Mouse (Mus musculus) embryonic facial prominence, embryonic 13.5 days (tissue): ENCODE measurements around the gene Hacd4. TPM values are rescaled to one million over a fixed set of nuclear protein-coding genes. Genes with fewer than 3 reads are reported as not detected.

Experiments used
- ATAC-seq: fragments of 200-750 bp; cut with Nextera tagmentation; 2 replicates; pipeline ENCODE4 v1.8.0; 2017; ENCODE audit warnings: low read depth; ENCODE audit not compliant: insufficient number of reproducible peaks, insufficient read depth, low FRiP score, low TSS enrichment
- H3K27ac ChIP-seq: fragments of 300-500 bp; sonication (generic); 2 replicates; pipeline ENCODE4 v1.5.1; 2015; ENCODE audit warnings: moderate library complexity, mild to moderate bottlenecking, inconsistent platforms
- H3K27me3 ChIP-seq: fragments of 300-500 bp; sonication (generic); 2 replicates; pipeline ENCODE4 v1.6.1; 2015; ENCODE audit warnings: mild to moderate bottlenecking, inconsistent platforms
- H3K36me3 ChIP-seq: fragments of 300-500 bp; sonication (generic); 2 replicates; pipeline ENCODE4 v1.6.1; 2015; ENCODE audit warnings: mild to moderate bottlenecking, inconsistent platforms
- H3K4me1 ChIP-seq: fragments of 300-500 bp; sonication (generic); 2 replicates; pipeline ENCODE4 v1.6.1; 2015; ENCODE audit warnings: inconsistent platforms
- H3K4me2 ChIP-seq: fragments of 300-500 bp; sonication (generic); 2 replicates; pipeline ENCODE4 v1.6.1; 2015; ENCODE audit warnings: moderate library complexity, mild to moderate bottlenecking, inconsistent platforms
- H3K4me3 ChIP-seq: fragments of 300-500 bp; sonication (generic); 2 replicates; pipeline ENCODE4 v1.5.1; 2015; ENCODE audit warnings: mild to moderate bottlenecking, inconsistent platforms
- H3K9ac ChIP-seq: fragments of 300-500 bp; sonication (generic); 2 replicates; pipeline ENCODE4 v1.6.1; 2015; ENCODE audit warnings: mild to moderate bottlenecking, inconsistent platforms
- H3K9me3 ChIP-seq: fragments of 300-500 bp; sonication (generic); 2 replicates; pipeline ENCODE4 v1.6.1; 2016; ENCODE audit warnings: inconsistent platforms
- WGBS: fragments of 180-500 bp; shearing (Covaris S2); methylation state at CpG from one replicate; pipeline ENCODE4 v1.1.7; 2015; ENCODE audit warnings: mixed read lengths; 5-methylcytosine and 5-hydroxymethylcytosine counted together
- polyA plus RNA-seq: library from polyadenylated mRNA; unstranded; fragments of >200 nt; fragmentation: Nextera tagmentation; extraction: Ambion mirVana; gene quantifications from 2 replicates; pipeline ENCODE4 v1.2.1, GENCODE M21; 2015

Hacd4 gene
- polyA plus RNA-seq, 1 experiment from 2014 or later, result 11.3 TPM

DNA sequence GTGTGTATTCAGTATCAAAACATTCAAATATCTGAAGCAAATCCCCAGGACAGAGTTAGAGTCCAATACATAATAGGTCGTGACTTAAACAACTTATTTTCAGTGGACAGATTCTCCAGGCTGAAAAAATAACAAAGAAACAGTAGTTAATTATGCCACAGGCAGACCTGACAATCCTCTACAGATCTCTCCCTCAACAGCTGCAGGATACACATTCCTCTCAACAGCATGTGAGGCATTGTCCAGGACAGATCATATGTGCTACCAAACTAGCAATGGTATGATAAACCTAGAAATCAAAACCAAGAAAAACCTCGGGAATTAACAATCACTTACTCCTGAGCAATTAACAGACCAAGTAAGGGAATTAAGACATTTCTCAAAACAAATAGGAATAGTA lies 22.6 kb upstream of the Hacd4 start:
- ATAC-seq, result no peak
- H3K9ac ChIP-seq, result no peak overlapping the region
- H3K27ac ChIP-seq, result no peak overlapping the region
- no peaks in the 10 kb centered on the region for H3K27me3 ChIP-seq
- 73% methylated on average over 2 of the region's 2 CpGs for WGBS
- no peaks in the 10 kb centered on the region for H3K36me3 ChIP-seq
- no peaks in the 10 kb centered on the region for H3K9me3 ChIP-seq
- peaks cover 9% of the 10 kb centered on the region for H3K4me1 ChIP-seq
- H3K4me2 ChIP-seq, result no peak overlapping the region
- H3K4me3 ChIP-seq, result no peak overlapping the region

GRCm38 (mm10) chr4:88458673-88459072 lies 19.9 kb upstream of the Hacd4 start:
- H3K4me1 ChIP-seq, result peaks cover 9% of the 10 kb centered on the region
- 73% methylated on average over 2 of the region's 2 CpGs for WGBS
- H3K4me3 ChIP-seq, result no peak overlapping the region
- H3K4me2 ChIP-seq, result no peak overlapping the region
- ATAC-seq, result no peak
- H3K27ac ChIP-seq, result no peak overlapping the region
- H3K9me3 ChIP-seq, result no peaks in the 10 kb centered on the region
- H3K27me3 ChIP-seq, result no peaks in the 10 kb centered on the region
- H3K36me3 ChIP-seq, result no peaks in the 10 kb centered on the region
- H3K9ac ChIP-seq, result no peak overlapping the region

DNA sequence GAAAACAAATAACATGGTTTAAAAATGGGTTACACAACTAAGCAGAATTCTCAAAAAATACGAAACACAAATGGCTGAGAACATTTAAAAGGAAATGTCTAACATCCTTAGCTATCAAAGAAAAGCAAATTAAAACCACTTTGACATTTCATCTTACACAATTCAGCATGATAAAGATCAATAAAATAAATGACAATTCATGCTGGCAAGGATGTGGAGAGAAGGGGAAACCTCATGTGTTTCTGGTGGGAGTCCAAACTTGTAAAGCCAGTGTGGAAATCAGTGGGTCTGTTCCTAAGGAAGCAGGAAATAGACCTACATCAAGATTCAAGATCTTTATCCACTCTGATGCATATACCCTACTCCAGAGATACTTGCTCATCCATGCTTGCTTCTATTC lies 19.4 kb upstream of the Hacd4 start:
- Histone ChIP-seq H3K9ac (no peak overlapping the region), H3K36me3 (no peaks in the 10 kb centered on the region), H3K9me3 (no peaks in the 10 kb centered on the region), H3K4me3 (no peak overlapping the region), H3K27me3 (no peaks in the 10 kb centered on the region), H3K4me2 (no peak overlapping the region), H3K27ac (no peak overlapping the region), H3K4me1 (peaks cover 3% of the 10 kb centered on the region)
- ATAC-seq, result no peak
- WGBS, result 72% methylated on average over 1 of the region's 1 CpGs

DNA sequence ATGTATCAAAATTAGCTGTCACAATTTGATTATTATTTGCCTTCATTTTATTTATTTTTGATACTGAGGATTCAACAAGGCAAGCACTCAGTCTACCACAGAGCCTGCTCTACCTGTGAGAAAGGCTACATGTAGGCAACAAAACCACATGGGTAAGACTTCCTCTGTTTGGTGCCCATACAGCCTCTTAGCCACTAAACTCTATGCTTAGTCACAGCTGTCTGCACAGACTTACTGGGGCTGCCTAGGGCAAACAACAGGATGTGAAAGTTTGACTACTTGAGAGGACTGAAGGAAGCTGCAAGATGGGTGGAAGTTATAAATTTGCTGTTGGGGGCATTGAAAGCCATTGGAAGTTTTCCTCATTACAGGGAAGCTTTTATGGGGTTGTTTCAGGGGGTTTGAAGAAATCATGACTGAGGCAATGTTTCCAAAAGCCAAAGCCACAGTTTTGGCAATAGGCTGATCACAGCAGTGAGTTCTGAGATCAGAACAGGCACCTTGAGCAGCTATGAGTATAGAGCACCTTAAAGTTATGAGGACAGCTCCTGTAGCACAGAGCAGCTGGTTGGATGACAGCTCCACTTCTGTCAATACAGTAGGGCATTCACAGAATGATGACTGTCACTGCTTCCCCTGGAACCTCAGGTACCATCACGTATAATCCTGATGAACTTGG lies 11.5 kb upstream of the Hacd4 start:
- no peak for ATAC-seq
- H3K9me3 ChIP-seq, result no peaks in the 10 kb centered on the region
- H3K4me3 ChIP-seq, result no peak overlapping the region
- no peak overlapping the region for H3K9ac ChIP-seq
- no peaks in the 10 kb centered on the region for H3K4me1 ChIP-seq
- no peak overlapping the region for H3K4me2 ChIP-seq
- WGBS, result 87% methylated on average over 1 of the region's 1 CpGs
- H3K27ac ChIP-seq, result no peak overlapping the region
- no peaks in the 10 kb centered on the region for H3K27me3 ChIP-seq
- no peaks in the 10 kb centered on the region for H3K36me3 ChIP-seq

GRCm38 (mm10) chr4:88448976-88449375 lies 10.2 kb upstream of the Hacd4 start:
- no peak for ATAC-seq
- 71% methylated on average over 2 of the region's 2 CpGs for WGBS
- no peak overlapping the region for H3K4me3 ChIP-seq
- no peaks in the 10 kb centered on the region for H3K4me1 ChIP-seq
- no peaks in the 10 kb centered on the region for H3K36me3 ChIP-seq
- H3K27ac ChIP-seq, result no peak overlapping the region
- no peaks in the 10 kb centered on the region for H3K9me3 ChIP-seq
- no peak overlapping the region for H3K4me2 ChIP-seq
- H3K27me3 ChIP-seq, result no peaks in the 10 kb centered on the region
- no peak overlapping the region for H3K9ac ChIP-seq

DNA sequence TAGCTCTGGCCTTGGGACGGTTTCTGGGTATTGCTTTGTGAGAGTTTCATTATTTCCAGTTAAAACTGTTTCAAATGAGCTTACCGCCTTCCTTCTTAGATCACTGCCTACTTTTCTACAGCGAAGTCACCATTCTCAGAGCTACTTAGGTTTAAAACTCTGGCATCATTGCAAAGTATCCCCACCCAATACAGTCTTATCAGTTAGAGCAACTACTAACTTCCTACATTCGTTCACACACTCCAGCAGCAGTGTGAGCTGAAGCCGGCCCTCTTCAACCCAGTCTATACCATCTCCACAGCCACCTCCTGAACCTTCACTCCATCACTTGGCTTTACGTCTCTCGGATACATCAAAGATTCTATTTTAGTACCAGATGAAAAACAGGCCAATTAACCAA lies 2.1 kb upstream of the Hacd4 start:
- no peak for ATAC-seq
- Histone ChIP-seq H3K9me3 (no peaks in the 10 kb centered on the region), H3K4me3 (no peak overlapping the region), H3K9ac (no peak overlapping the region), H3K27ac (no peak overlapping the region), H3K4me2 (no peak overlapping the region), H3K27me3 (no peaks in the 10 kb centered on the region), H3K36me3 (no peaks in the 10 kb centered on the region), H3K4me1 (peaks cover 28% of the 10 kb centered on the region)
- WGBS, result 92% methylated on average over 7 of the region's 7 CpGs

DNA sequence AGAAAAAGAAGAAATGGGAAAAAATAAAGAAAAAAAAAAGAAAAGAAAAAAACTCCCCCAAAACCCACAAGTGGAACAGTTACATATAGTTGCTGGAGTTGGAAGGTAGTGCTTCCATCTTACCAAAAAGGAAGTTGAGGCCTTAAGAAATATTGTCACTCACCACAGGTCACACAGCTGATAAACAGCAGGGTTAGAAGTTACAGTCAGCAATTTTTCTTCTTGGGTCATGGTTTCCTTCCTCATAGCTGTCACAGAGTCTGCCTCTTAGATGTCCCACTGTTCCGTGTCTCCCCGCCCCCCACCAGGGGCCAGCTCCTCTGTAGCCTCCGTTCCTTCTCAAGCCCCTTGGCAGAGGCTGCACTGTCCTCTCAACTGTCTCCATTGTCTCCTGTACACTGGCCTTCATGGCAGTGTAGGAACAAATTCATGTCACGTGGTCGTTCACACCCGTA lies 968 bp upstream of the Hacd4 start:
- ATAC-seq, result no peak
- H3K27me3 ChIP-seq, result no peaks in the 10 kb centered on the region
- H3K9me3 ChIP-seq, result no peaks in the 10 kb centered on the region
- no peaks in the 10 kb centered on the region for H3K36me3 ChIP-seq
- no peak overlapping the region for H3K27ac ChIP-seq
- no peak overlapping the region for H3K4me2 ChIP-seq
- no peak overlapping the region for H3K4me3 ChIP-seq
- no peak overlapping the region for H3K9ac ChIP-seq
- H3K4me1 ChIP-seq, result peaks cover 28% of the 10 kb centered on the region
- 81% methylated on average over 6 of the region's 6 CpGs for WGBS

DNA sequence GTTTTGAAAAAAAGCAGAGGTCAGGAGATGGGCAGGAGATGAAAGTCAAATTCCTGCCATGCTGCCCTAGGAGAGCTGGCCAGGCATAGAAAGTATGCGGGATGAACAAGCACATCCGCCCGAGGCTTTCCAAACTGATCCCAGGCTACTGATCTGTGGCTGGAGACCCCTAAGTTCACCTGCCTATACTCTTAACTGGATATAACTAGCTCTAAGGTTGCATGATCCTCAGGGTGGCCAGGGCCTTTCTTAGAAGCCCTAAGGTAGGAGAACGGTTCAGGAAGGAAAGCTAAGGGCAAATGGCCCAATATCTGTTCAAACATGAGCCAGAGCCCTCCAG lies 232 bp upstream of the Hacd4 start:
- Histone ChIP-seq H3K27ac (peak overlapping the region; percentile 73), H3K4me2 (peak overlapping the region; percentile 75), H3K36me3 (no peaks in the 10 kb centered on the region), H3K4me1 (peaks cover 28% of the 10 kb centered on the region), H3K27me3 (no peaks in the 10 kb centered on the region), H3K4me3 (peak overlapping the region; percentile 48), H3K9ac (peak overlapping the region; percentile 72), H3K9me3 (no peaks in the 10 kb centered on the region)
- WGBS, result 18% methylated on average over 4 of the region's 4 CpGs
- no peak for ATAC-seq

DNA sequence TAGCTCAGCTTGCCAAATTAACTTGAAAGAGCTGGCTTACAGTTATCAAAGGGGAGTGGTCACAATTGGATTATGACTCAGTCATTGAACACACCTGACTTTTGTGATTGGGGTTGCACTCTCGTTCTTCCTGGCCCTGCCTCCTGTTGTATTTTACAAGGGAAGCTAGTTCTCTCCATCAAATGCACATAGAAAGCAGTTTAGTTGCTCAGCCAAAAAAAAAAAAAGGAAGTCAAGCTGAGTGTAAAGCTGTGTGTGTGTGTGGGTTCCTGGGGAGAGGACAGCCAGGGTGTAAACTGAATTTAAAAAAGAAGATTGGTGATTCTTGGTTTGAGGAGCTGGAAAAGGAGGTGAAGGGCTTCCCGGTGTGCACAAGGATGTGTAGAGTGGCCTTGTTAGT lies 811 bp downstream of the Hacd4 start:
- Histone ChIP-seq H3K27ac (peak overlapping the region; percentile 73), H3K9ac (peak overlapping the region; percentile 72)
- no peak for ATAC-seq

GRCm38 (mm10) chr4:88437166-88437565 lies 1.6 kb downstream of the Hacd4 start:
- 29% methylated on average over 3 of the region's 3 CpGs for WGBS
- Histone ChIP-seq H3K4me3 (no peak overlapping the region), H3K9ac (no peak overlapping the region), H3K9me3 (no peaks in the 10 kb centered on the region), H3K27me3 (no peaks in the 10 kb centered on the region), H3K36me3 (no peaks in the 10 kb centered on the region), H3K4me2 (no peak overlapping the region), H3K4me1 (peaks cover 28% of the 10 kb centered on the region), H3K27ac (peak overlapping the region; percentile 75)
- ATAC-seq, result no peak

More for the DNA sequence above, 811 bp downstream of the Hacd4 start:
- Histone ChIP-seq H3K9me3 (no peaks in the 10 kb centered on the region), H3K4me3 (peak overlapping the region; percentile 48), H3K4me2 (peak overlapping the region; percentile 75), H3K4me1 (peaks cover 28% of the 10 kb centered on the region), H3K27me3 (no peaks in the 10 kb centered on the region), H3K36me3 (no peaks in the 10 kb centered on the region)
- WGBS, result 39% methylated on average over 2 of the region's 2 CpGs

DNA sequence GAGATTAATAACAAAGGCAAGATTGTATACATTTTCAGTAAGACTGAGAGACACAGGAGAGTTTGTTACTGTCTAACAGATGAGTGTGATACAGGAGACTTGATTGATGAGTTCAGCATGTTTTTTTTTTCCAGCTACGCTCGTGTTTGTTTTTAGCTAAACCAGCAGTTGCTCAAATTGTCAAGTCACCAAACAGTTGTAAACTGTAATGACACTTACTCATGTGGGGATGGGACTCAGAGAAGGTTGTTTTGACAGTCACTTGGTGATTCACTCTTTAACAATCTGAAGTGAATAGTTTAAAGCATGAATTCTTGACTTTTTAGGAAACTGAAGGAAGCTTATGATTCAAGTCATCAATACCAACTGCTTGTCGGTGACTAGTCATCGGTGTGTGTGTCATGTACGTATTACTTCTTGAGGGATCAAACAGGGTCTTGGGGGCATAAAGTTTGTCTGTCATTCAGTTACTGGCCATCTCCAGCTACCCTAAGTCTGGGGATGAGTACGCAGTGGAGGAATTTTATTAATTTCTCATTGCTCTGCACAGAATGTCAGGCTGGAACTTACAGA lies 2.0 kb downstream of the Hacd4 start:
- Histone ChIP-seq H3K4me3 (no peak overlapping the region), H3K27ac (peak overlapping the region; percentile 75), H3K36me3 (no peaks in the 10 kb centered on the region), H3K9me3 (no peaks in the 10 kb centered on the region), H3K27me3 (no peaks in the 10 kb centered on the region), H3K4me1 (peaks cover 28% of the 10 kb centered on the region), H3K4me2 (no peak overlapping the region), H3K9ac (no peak overlapping the region)
- 51% methylated on average over 6 of the region's 6 CpGs for WGBS
- no peak for ATAC-seq

- 77% methylated on average over 8 of the region's 8 CpGs for WGBS
- H3K9me3 ChIP-seq, result no peaks in the 10 kb centered on the region
- no peak for ATAC-seq
- no peak overlapping the region for H3K4me3 ChIP-seq
- no peak overlapping the region for H3K9ac ChIP-seq
- no peaks in the 10 kb centered on the region for H3K27me3 ChIP-seq
- H3K4me1 ChIP-seq, result peaks cover 15% of the 10 kb centered on the region
- no peak overlapping the region for H3K4me2 ChIP-seq
- H3K36me3 ChIP-seq, result no peaks in the 10 kb centered on the region
- no peak overlapping the region for H3K27ac ChIP-seq
Measured at GRCm38 (mm10) chr4:88432412-88433024, 6.2 kb downstream of the Hacd4 start.
